Mouse (Mus musculus) gonadal fat pad, adult 2 months (tissue): ENCODE results near the gene Pcdh17. TPM values are rescaled to one million over a fixed set of nuclear protein-coding genes. Genes with fewer than 3 reads are reported as not detected.

Experiments
- DNase-seq: peaks from one replicate; pipeline ENCODE4 v3.0.0-alpha.2; 2012; ENCODE audit warnings: low read depth
- polyA plus RNA-seq: library from polyadenylated mRNA; depleted of rRNA; stranded (reverse); fragments of >200 nt; gene quantifications from 2 replicates; pipeline ENCODE4 v1.2.3, GENCODE M21; 2012

The Pcdh17 gene
- polyA plus RNA-seq, 1 experiment, result 1.3 TPM

DNA sequence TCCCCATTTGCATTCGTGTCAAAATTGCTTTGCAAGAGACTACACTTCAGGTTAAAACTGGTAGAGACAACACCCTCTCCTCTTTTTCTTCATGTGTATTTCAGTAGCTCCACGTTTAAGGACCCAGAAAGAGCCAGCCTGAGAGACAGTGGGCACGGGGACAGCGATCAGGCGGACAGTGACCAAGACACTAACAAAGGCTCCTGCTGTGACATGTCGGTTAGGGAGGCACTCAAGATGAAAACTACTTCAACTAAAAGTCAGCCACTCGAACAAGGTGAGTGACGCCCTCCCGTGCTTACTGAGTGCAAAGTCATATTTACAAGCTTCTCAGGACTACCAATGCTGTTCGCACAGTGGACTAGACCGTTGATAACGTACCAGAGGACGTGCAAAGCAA is 34.0 kb downstream of the Pcdh17 start:
- no peak for DNase-seq

DNA sequence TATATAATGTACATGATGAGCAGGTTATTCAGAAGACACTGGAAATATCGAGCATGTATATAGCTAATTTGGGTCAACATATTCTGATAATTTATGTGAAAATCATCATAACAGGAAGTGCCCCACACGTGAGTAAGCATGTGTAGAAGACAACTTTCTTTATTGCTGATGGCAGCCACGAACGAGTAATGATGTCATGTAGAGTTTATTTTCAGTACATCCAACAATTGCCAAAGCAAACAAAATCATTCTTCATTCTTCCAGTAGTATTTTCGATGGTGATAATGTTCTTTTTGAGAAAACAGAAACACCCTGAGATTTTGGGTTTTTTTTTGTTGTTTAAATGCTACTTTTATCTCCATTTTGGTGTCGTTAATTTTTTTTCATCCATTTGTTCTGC is 37.2 kb downstream of the Pcdh17 start:
- DNase-seq, result no peak

DNA sequence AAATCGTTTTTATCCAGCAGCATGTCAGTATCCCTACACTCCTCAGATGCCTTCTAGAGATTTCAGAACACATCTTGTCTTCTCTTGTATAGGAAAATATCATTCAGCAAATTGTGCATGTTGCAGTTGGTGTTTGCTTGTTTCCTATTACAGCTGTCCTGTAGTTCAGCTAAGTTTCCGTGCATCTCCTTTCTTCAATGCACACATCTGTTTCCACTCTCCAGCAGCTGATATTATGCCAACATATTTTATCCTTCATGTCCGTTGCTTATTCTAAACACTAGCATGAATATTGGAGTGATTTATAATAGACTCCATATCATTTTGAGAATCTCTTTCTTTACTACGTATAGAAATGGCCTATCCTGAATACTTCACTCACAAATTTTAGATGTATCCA is 41.0 kb downstream of the Pcdh17 start:
- no peak for DNase-seq

DNA sequence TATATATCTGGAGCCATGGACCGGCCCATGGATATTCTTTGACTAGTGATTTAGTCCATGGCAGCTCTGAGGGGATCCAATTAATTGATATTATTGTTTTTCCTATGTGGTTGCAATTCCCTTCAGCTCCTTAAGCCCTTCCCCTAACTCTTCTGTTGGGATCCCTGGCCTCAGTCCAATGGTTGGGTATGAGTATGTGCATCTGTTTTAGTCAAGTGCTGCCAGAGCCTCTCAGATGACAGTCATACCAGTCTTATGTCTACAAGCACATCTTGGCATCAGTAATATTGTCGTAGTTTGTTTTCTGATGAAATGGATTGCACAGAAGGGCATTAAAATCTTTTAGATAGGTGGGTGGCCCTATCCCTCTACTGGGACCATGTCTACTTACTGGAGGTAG is 67.6 kb downstream of the Pcdh17 start:
- DNase-seq, result no peak

DNA sequence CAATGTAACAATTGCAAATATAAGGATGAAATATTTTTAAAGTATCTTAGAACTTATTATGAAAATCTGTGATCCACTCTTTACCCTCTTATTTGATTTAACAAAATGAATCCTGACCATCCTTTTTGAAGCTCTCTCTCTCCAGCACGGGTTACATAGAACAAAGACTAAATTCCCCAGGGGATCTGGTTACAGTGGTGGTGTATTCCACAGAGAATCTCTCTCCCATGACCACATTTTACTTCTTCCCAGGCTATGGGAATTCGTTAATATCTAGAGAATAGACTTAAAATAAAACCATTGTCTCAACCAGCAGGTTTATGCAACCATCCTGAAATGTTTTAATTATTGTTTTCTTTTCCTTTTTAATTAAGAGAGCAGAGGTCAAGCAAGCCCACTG is 89.0 kb downstream of the Pcdh17 start:
- no peak for DNase-seq

DNA sequence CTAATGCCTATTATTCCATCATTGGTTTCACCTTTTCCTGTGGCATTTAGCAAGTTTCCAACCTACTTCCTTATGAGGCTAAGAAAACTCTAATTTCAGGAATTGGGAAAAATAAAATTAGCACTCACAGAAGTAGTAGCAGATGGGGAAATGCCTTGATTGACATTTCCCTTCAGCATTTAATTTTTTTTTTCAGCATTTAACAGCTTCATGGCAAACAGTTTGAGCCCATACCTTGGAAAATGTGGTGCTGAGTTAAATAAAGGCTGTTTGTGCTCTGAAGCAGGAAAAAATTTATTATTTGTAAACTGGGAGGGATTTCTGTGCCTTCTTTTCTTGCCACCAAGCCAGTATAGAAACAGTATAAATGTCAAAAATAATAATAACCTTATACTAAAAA is 91.9 kb downstream of the Pcdh17 start:
- DNase-seq, result no peak

DNA sequence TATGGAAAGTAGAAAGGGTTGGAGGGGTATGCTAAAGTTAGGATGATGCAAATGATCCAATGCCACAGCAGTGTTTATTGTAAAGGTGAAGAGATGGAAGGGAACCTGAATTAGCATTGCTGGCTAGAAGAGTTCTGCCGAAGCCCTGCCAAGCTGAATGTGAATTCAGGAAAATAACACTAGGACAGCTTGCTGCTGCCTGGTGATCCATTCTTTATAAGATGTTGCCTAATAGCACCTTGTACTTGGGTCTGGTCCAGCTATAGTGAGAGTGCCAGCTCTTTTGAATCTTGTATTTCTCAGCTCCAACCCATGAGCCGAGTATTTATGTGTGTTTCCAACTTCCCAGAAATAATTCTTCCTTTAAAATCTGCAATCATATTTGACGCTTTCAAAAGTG is 98.5 kb downstream of the Pcdh17 start:
- no peak for DNase-seq

DNA sequence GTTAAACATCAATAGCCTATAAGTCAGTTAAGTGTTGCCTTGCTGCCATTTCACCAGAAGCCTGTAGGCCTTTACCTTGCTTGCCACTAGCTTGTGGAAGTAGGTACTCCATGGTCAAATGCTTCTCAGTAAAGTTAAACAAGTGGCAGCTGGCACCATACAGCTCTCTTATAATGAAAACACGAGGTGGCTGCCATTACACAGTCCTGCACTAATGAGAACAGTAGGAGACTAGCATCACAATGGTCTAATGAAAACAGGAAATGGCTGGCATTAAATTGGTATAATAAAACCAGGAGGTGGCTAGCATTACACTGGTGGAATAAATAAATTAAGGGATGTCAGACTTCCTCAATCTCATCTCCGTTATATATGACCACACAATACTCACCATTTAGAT is 102.6 kb downstream of the Pcdh17 start:
- no peak for DNase-seq

DNA sequence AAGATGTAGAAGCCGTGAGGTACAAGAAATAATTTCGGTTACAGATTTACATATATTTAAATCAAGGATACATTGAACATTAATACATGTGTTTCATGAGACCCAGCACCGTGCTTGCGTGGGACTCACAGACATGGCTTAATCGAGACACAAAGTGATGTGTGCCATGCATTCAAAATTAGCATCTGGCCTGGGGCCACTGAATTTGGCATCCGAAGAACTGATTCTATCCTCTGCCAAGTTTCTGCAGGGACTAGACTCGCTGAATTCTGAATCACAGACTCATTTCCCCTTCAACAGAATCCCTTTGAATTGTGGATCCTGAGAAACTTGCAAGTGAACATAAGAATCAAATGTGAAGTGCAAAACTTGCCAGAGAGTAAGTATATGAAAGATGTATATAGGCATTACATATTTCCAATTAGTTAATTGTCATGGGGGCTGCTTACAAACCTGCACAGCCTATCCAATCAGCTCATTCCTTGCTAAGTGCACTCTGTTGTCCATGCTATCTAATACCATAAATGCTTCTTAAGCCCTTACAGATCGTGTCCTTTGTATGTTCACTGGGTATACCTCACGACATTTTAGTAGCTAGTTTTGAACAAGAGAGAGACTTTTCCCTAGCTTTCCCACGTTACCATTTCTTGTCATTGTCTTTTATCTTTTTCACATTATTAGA is 104.3 kb downstream of the Pcdh17 start:
- no peak for DNase-seq

DNA sequence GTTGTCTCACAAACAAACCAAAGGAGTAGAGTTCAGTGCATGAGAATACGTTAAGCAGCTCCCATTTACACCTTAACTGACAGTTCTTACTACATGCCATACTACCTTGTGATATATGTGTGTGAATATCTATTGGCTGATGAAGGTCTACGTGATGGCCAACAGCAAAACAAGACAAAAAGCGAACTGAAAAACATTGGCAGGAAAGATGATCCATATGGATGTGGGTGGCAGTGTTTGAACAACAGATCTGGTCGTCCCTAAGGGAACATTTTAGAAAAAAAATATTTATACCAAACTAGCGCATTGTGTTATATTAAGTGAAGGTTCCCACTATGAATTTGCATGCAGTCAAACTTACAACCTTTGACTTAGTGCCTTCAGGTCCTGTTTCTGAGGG is 108.2 kb downstream of the Pcdh17 start:
- DNase-seq, result no peak

DNA sequence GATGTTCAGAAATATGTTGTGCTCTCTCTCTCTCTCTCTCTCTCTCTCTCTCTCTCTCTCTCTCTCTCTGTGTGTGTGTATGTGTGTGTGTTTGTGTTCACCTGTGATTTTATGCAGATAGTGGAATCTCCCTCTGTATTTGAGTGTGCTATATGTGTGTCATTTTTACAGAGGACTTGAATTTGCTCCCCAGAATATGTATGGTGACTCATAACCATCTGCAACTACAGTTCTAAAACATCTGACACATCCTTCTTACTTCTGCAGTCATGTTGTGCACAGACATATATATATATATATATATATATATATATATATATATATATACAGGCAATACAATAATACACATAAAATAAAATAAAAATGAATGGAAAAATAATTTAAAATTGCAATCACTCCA is 127.7 kb downstream of the Pcdh17 start:
- no peak for DNase-seq
